Mouse (Mus musculus): ENCODE results near the gene Adamtsl1.

Gene Adamtsl1

GRCm38 (mm10) chr4:86045448-86045847 lies 531.5 kb downstream of the Adamtsl1 start:
- in situ Hi-C loops (cut with MboI; ENCODE audit: low sequenced_read_pairs), result no loop called here

GRCm38 (mm10) chr4:86045876-86046275 lies 531.9 kb downstream of the Adamtsl1 start:
- in situ Hi-C loops (cut with MboI; ENCODE audit: low sequenced_read_pairs), result no loop called here

DNA sequence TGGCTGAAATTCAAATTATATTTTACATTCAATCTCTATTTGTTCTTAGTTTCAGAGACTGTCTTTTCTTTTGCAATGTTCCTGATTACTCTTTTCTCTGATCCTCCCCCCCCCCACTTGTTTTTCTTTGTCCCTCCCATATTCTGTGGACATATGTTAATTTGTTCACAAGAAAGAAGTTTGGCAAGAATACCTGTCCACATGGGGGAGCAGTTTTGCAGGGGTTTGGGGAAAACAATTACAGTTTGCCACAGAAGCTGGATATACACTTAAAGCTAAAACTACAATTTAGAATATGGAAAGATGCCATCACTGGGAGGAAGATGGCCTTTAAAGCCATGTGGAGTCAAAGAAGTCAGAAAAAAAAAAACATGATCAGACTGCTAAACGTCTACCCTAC lies 532.9 kb downstream of the Adamtsl1 start:
- in situ Hi-C loops (cut with MboI; ENCODE audit: low sequenced_read_pairs), result no loop called here

- in situ Hi-C loops (cut with MboI; ENCODE audit: low sequenced_read_pairs), result no loop called here
Measured at GRCm38 (mm10) chr4:86053487-86054237, 539.7 kb downstream of the Adamtsl1 start.

DNA sequence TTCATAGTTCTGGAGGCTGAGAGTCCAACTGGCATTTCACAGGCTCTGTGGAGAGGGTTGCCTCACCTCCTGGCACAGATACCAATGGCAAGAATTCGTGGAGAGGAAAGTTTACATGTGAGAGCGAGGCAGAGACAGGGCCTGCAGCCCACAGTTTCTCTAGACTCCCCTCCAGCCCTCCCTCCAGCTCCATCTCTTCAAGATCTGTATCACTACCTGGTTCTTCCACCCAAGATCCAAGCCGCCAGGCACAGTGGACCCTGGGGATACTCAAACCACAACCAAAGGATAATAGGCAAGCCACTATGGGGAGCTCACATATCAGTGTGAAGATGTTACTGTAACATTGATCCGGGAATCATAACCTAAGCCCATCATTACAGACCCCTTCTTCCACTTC lies 546.6 kb downstream of the Adamtsl1 start:
- in situ Hi-C loops (cut with MboI; ENCODE audit: low sequenced_read_pairs), result no loop called here

GRCm38 (mm10) chr4:86068376-86068775 lies 554.4 kb downstream of the Adamtsl1 start:
- in situ Hi-C loops (cut with MboI; ENCODE audit: low sequenced_read_pairs), result no loop called here

- in situ Hi-C loops (cut with MboI; ENCODE audit: low sequenced_read_pairs), result no loop called here
Measured at GRCm38 (mm10) chr4:86068875-86069718, 555.1 kb downstream of the Adamtsl1 start.

DNA sequence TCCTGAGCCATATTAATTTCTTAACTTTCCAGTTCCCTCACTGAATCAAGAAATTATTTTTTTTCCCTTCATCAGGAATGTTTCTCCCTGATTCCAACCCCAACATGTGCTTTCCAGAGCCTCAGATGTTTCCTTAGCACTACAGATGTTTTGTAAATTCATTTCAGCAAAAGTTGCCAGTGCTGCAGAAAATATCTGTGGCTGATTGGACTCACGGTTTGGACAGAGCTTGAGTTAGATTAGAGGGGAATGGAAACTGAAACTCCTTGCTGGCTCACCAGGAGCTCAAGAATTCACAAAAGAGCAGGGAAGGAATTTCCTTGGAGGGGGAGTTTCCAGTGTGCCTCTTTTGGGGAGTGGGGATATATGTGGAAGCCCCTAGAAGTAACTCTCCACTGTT lies 560.9 kb downstream of the Adamtsl1 start:
- in situ Hi-C loops (cut with MboI; ENCODE audit: low sequenced_read_pairs), result no loop called here

DNA sequence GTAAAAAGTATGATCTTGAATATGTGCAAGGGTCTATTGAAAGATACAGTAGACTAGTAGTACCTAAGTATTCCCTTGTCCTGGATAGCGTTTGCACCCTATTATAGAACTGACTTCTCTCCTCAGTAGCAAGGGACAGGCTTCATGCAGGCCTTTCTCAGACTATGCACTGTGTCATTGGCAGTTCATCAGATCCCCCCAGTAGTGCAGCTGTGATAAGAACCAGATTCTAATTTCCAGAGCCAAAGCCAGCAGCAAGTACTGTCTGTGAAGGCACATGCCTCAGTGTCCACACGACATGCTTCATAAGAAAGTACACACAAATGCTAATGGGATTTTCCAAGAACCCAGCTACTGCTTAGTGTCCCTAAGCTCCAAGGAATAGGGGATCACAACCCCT lies 563.4 kb downstream of the Adamtsl1 start:
- in situ Hi-C loops (cut with MboI; ENCODE audit: low sequenced_read_pairs), result no loop called here

DNA sequence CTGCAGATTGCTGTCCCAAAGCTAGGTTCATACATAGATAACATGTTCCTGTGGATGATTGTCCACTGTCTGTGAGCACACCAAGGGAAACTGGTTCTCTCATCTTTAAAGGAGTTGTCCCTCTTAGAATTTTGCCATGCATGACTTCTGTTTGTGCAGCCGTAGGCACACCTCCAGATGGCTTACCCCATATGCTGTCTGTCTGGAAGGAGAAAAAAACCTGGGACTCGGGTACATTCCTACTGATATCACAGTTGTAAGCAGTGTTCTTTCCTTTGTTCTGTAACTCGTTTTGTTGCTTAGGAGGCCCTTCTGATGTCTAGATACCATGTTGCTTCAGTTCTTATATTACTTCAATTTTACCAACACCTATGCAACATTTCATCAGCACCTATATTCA lies 563.9 kb downstream of the Adamtsl1 start:
- in situ Hi-C loops (cut with MboI; ENCODE audit: low sequenced_read_pairs), result no loop called here

DNA sequence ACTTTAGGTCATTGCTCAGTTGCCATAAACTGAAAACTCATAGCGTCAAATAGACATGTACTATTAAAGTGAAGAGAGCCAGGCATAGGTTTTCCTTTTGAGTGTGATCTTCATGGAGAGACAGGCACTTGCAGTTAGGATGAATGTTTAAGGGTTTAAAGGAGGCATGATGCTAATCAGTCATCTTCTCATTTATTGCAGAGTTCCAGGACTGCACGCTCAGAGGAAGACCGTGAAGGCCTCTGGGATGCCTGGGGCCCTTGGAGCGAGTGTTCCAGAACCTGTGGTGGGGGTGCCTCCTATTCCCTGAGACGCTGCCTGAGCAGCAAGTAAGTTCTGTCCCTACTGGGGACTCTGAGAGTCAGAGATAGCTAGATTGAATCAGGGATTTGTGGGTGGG lies 573.5 kb downstream of the Adamtsl1 start:
- in situ Hi-C loops (cut with MboI; ENCODE audit: low sequenced_read_pairs), result no loop called here

- in situ Hi-C loops (cut with MboI; ENCODE audit: low sequenced_read_pairs), result no loop called here
Measured at GRCm38 (mm10) chr4:86103207-86103606, 589.2 kb downstream of the Adamtsl1 start.

DNA sequence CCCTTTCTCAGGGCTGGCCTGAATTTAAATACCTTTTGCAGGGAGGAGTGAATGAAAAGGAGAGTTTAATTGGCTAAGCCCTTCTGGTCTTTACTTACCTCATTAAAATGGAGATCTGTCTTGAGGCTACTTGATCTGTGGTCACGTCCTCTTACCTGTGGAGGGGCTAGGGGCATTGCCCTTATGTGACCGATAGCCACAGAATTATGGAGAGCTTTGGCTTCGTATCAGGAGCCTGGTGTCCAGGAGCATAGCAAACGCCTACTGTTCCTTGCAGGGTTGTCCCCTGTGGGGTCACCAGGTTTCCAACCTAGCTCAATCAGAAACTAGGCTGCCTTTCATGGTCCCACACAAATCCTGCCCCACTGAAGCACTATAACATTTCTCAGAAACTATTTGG lies 594.4 kb downstream of the Adamtsl1 start:
- in situ Hi-C loops (cut with MboI; ENCODE audit: low sequenced_read_pairs), result no loop called here

GRCm38 (mm10) chr4:86119067-86119466 lies 605.1 kb downstream of the Adamtsl1 start:
- in situ Hi-C loops (cut with MboI; ENCODE audit: low sequenced_read_pairs), result no loop called here

- in situ Hi-C loops (cut with MboI; ENCODE audit: low sequenced_read_pairs), result no loop called here
Measured at GRCm38 (mm10) chr4:86122431-86122830, 608.5 kb downstream of the Adamtsl1 start.

GRCm38 (mm10) chr4:86124374-86124773 lies 610.4 kb downstream of the Adamtsl1 start:
- in situ Hi-C loops (cut with MboI; ENCODE audit: low sequenced_read_pairs), result no loop called here

GRCm38 (mm10) chr4:86126636-86127035 lies 612.7 kb downstream of the Adamtsl1 start:
- in situ Hi-C loops (cut with MboI; ENCODE audit: low sequenced_read_pairs), result no loop called here

DNA sequence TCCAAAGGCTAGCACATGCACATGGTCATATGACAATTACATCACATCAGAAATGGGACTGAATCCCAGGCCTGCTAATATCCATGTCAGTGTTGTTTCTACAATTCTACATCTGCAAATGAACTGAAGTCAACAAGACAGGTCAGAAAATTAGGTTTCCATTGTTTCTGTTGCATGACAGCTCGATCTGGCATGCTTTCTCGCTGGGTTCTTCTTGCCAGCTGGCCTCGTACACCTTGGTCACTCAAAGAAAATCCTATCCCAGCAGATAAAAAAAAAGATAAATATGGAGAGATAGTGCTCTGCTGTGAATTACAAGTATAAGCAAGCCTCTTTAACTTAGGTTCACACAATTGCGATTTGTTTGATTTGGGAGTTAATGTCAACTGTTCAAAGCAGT lies 644.6 kb downstream of the Adamtsl1 start:
- in situ Hi-C loops (cut with MboI; ENCODE audit: low sequenced_read_pairs), result no loop called here

GRCm38 (mm10) chr4:86159362-86159761 lies 645.4 kb downstream of the Adamtsl1 start:
- in situ Hi-C loops (cut with MboI; ENCODE audit: low sequenced_read_pairs), result no loop called here

- in situ Hi-C loops (cut with MboI; ENCODE audit: low sequenced_read_pairs), result no loop called here
Measured at GRCm38 (mm10) chr4:86170763-86171162, 656.8 kb downstream of the Adamtsl1 start.

DNA sequence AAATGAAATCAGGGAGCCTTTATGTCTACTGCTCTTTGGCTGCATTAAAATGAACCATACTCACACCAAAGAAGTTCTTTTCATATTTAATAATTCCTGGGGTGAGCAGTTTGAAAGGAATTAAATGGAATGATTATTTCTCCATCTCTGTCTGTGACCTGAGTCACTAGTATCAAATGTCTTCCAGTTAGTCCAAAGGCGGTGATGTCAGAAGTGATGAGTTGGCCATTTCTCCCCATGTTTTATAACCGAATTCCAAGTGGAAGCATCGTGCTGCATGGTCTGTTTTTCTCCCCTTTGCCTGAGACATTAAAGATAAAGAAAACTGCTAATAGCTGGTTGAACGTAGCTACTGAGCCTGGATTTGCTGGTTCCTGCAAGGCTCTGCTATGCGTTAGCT lies 657.5 kb downstream of the Adamtsl1 start:
- in situ Hi-C loops (cut with MboI; ENCODE audit: low sequenced_read_pairs), result no loop called here

GRCm38 (mm10) chr4:86177471-86177870 lies 663.5 kb downstream of the Adamtsl1 start:
- in situ Hi-C loops (cut with MboI; ENCODE audit: low sequenced_read_pairs), result no loop called here

All from CH12F3 (cell line).